Mouse (Mus musculus): Measurements from ENCODE around the gene S100a11. TPM values are rescaled to one million over a fixed set of nuclear protein-coding genes. Genes with fewer than 3 reads are reported as not detected.

Gene S100a11
- polyA plus RNA-seq, 1 experiment from 2014 or later, result 410 TPM

DNA sequence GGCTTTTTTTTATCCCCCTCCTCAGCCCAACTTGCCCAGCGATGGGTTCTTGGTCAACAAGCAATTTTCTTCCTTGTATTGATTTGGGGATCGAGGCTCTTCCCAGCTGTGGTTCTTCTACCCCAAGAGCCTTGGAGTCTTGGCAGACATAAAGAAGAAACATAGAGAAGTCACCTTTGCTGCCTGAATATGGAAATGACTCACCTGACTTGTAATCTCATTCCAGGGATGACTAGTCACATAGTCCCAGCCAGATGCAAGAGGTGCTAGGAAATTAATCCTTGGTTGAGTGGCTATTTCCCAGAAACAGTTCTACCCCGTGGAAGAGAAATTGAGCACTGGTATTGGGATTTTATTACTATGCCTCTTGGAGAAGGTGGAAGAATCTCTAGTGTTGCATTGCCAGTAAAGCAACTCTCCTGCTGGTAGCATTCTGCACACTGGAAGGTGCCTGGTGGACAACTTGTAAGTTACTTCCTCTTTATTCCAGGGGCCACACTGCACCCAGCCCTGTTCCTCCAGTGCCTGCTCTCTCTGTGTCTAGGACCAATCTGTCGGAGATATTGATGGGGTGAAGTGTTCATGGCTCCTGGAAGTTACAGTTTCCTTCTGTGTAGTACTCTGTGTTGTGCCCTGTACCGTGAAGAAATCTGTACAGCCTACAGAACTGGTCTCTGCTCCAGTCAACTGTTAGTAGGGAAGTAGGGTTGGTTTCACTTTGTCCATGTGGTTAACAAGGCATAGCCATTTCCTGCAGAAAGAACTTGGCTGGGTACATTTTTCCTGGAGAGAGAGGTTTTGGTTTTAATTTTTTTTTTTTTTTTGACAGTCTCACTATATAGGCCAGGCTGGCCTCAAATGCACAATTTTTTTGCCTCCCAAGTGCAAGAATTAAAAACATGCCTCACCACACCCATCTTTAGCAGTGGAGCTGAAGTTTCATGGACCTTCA, 31.9 kb downstream of the S100a11 start:
- Histone ChIP-seq H3K36me3 (ENCODE audit: control insufficient read depth, insufficient read depth, low read length) (no peaks in the 10 kb centered on the region), H3K27ac (replicated peaks; ENCODE audit: low read depth, low read length) (no peak overlapping the region), H3K27me3 (ENCODE audit: control insufficient read depth, insufficient read depth, low read length) (no peaks in the 10 kb centered on the region), H3K9me3 (ENCODE audit: control insufficient read depth, low read length) (no peaks in the 10 kb centered on the region), H3K4me3 (ENCODE audit: low read depth, low read length) (no peak overlapping the region), H3K9ac (ENCODE audit: low read length) (no peak overlapping the region), H3K4me2 (ENCODE audit: low read depth, severe bottlenecking) (no peak overlapping the region), H3K4me1 (ENCODE audit: control insufficient read depth, insufficient read depth, low read length) (no peaks in the 10 kb centered on the region)
- WGBS, result 83% methylated on average over 5 of the region's 5 CpGs
- no peak for ATAC-seq (ENCODE audit: insufficient number of reproducible peaks, low FRiP score, low TSS enrichment, low read depth)
- no peak for DNase-seq (ENCODE audit: low spot score)

DNA sequence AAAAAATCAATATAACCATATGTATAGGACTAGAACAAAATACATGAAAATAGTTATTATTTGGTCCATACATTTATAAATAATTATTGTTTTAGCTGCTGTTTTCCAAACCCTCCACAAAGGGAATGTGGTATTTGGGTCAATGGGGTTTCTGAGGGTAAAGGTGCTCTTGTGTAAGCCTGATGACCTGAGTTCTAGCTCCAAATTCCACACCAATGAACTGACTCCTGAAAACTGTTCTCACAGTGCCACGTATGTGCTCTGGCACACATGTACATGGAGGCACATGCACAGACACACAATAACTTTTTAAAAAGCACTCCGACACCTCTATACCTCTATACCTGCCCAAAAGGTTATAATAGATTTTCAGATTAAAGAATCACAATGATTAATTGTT, 33.0 kb downstream of the S100a11 start:
- no peak for ATAC-seq (ENCODE audit: insufficient number of reproducible peaks, low FRiP score, low TSS enrichment, low read depth)
- Histone ChIP-seq H3K36me3 (ENCODE audit: control insufficient read depth, insufficient read depth, low read length) (no peaks in the 10 kb centered on the region), H3K4me3 (ENCODE audit: low read depth, low read length) (no peak overlapping the region), H3K27ac (replicated peaks; ENCODE audit: low read depth, low read length) (no peak overlapping the region), H3K27me3 (ENCODE audit: control insufficient read depth, insufficient read depth, low read length) (no peaks in the 10 kb centered on the region), H3K4me2 (ENCODE audit: low read depth, severe bottlenecking) (no peak overlapping the region), H3K9ac (ENCODE audit: low read length) (no peak overlapping the region), H3K9me3 (ENCODE audit: control insufficient read depth, low read length) (no peaks in the 10 kb centered on the region), H3K4me1 (ENCODE audit: control insufficient read depth, insufficient read depth, low read length) (no peaks in the 10 kb centered on the region)
- WGBS, result 90% methylated on average over 2 of the region's 2 CpGs
- DNase-seq (ENCODE audit: low spot score), result no peak

DNA sequence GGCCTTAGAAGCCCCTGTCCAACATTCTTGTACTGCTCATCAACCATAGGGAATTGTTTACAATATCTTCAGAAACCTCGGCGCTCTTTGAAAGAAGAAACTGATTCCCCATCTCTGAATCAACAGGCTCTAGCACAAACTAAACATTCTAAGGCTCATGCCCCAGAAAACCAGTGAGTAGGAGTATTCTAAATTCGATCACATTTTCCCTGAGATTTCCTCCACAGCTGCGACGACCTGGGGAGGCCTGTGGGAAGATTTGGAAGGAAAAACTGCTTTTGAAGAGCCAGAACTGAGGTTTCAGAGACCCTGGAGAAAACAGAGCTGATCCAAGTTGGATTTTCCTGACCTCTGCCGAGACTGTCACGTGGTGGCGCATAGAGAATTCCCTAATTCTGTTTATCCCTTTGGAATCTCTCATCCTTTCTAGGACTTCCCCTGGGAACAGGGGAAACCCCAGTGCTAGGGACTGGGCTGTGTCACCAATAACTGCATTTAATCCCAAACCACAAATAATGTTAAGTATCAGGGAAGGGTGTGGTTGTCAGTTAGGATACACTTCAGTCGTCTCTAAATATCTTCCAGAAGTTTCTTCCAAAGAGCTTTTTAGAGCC, 33.6 kb downstream of the S100a11 start:
- ATAC-seq (ENCODE audit: insufficient number of reproducible peaks, low FRiP score, low TSS enrichment, low read depth) (no peak), DNase-seq (ENCODE audit: low spot score) (no peak)
- WGBS, result 75% methylated on average over 9 of the region's 9 CpGs
- Histone ChIP-seq H3K4me1 (ENCODE audit: control insufficient read depth, insufficient read depth, low read length) (no peaks in the 10 kb centered on the region), H3K4me2 (ENCODE audit: low read depth, severe bottlenecking) (no peak overlapping the region), H3K9ac (ENCODE audit: low read length) (no peak overlapping the region), H3K36me3 (ENCODE audit: control insufficient read depth, insufficient read depth, low read length) (no peaks in the 10 kb centered on the region), H3K27me3 (ENCODE audit: control insufficient read depth, insufficient read depth, low read length) (no peaks in the 10 kb centered on the region), H3K9me3 (ENCODE audit: control insufficient read depth, low read length) (no peaks in the 10 kb centered on the region), H3K27ac (replicated peaks; ENCODE audit: low read depth, low read length) (no peak overlapping the region), H3K4me3 (ENCODE audit: low read depth, low read length) (no peak overlapping the region)

- H3K4me1 ChIP-seq (ENCODE audit: control insufficient read depth, insufficient read depth, low read length), result no peaks in the 10 kb centered on the region
- H3K27me3 ChIP-seq (ENCODE audit: control insufficient read depth, insufficient read depth, low read length), result no peaks in the 10 kb centered on the region
- no peaks in the 10 kb centered on the region for H3K9me3 ChIP-seq (ENCODE audit: control insufficient read depth, low read length)
- peak overlapping the region; percentile 7; the same call in 1 of the 2 replicates for H3K9ac ChIP-seq (ENCODE audit: low read length)
- H3K36me3 ChIP-seq (ENCODE audit: control insufficient read depth, insufficient read depth, low read length), result no peaks in the 10 kb centered on the region
- ATAC-seq (ENCODE audit: insufficient number of reproducible peaks, low FRiP score, low TSS enrichment, low read depth), result 0 out of 2 replicates have a peak, but pooled peaks have one; percentile 14
- 19% methylated on average over 13 of the region's 13 CpGs for WGBS
- peak; percentile 34 for DNase-seq (ENCODE audit: low spot score)
- H3K27ac ChIP-seq (replicated peaks; ENCODE audit: low read depth, low read length), result no peak overlapping the region
- H3K4me2 ChIP-seq (ENCODE audit: low read depth, severe bottlenecking), result peak overlapping the region; percentile 88
- peak overlapping the region; percentile 49 for H3K4me3 ChIP-seq (ENCODE audit: low read depth, low read length)
Observed at GRCm38 (mm10) chr3:93554379-93554980, 34.2 kb downstream of the S100a11 start.

GRCm38 (mm10) chr3:93554981-93555877, 34.9 kb downstream of the S100a11 start, which contains the start of gene S100a10:
TSS of gene S100a10 (plus strand) at chr3:93555080.
- H3K27ac ChIP-seq (replicated peaks; ENCODE audit: low read depth, low read length), result no peak within 1 kb of the TSS
- peak within 1 kb of the TSS; percentile 72 for H3K9ac ChIP-seq (ENCODE audit: low read length)
- H3K36me3 ChIP-seq (ENCODE audit: control insufficient read depth, insufficient read depth, low read length), result no peaks in the 10 kb centered on the region
- H3K9me3 ChIP-seq (ENCODE audit: control insufficient read depth, low read length), result no peaks in the 10 kb centered on the region
- DNase-seq (ENCODE audit: low spot score) (peak; percentile 62), ATAC-seq (ENCODE audit: insufficient number of reproducible peaks, low FRiP score, low TSS enrichment, low read depth) (peak; percentile 79)
- H3K27me3 ChIP-seq (ENCODE audit: control insufficient read depth, insufficient read depth, low read length), result no peaks in the 10 kb centered on the region
- peak within 1 kb of the TSS; percentile 49 for H3K4me3 ChIP-seq (ENCODE audit: low read depth, low read length)
- H3K4me1 ChIP-seq (ENCODE audit: control insufficient read depth, insufficient read depth, low read length), result no peaks in the 10 kb centered on the region
- WGBS, result 2% methylated on average over 37 of the region's 39 CpGs
- peak within 1 kb of the TSS; percentile 88 for H3K4me2 ChIP-seq (ENCODE audit: low read depth, severe bottlenecking)

DNA sequence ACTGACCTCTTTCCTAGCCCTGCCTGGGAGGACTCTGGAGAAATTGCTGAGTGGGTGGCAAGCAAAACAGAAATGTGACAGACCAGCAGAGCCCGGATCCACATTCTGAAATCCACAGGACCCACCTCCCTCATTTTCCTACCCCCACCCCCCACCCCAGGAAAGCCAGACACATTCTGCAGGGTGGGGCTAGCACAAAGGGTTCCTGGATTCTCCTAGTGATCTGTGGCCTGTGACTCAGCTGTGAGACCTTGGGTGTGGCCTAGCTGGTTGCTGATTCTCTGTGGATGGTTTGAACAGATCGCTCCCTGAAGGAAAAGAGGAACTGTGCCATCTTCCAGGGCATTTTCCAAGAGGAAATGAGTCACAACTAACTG, 35.6 kb downstream of the S100a11 start:
- no peaks in the 10 kb centered on the region for H3K9me3 ChIP-seq (ENCODE audit: control insufficient read depth, low read length)
- H3K27me3 ChIP-seq (ENCODE audit: control insufficient read depth, insufficient read depth, low read length), result no peaks in the 10 kb centered on the region
- H3K36me3 ChIP-seq (ENCODE audit: control insufficient read depth, insufficient read depth, low read length), result no peaks in the 10 kb centered on the region
- ATAC-seq (ENCODE audit: insufficient number of reproducible peaks, low FRiP score, low TSS enrichment, low read depth) (0 out of 2 replicates have a peak, but pooled peaks have one; percentile 22), DNase-seq (ENCODE audit: low spot score) (no peak)
- H3K27ac ChIP-seq (replicated peaks; ENCODE audit: low read depth, low read length), result no peak overlapping the region
- no peaks in the 10 kb centered on the region for H3K4me1 ChIP-seq (ENCODE audit: control insufficient read depth, insufficient read depth, low read length)
- H3K4me3 ChIP-seq (ENCODE audit: low read depth, low read length), result no peak overlapping the region; the same call in 1 of the 2 replicates
- peak overlapping the region; percentile 88 for H3K4me2 ChIP-seq (ENCODE audit: low read depth, severe bottlenecking)
- H3K9ac ChIP-seq (ENCODE audit: low read length), result no peak overlapping the region
- 30% methylated on average over 2 of the region's 2 CpGs for WGBS

- H3K36me3 ChIP-seq (ENCODE audit: control insufficient read depth, insufficient read depth, low read length), result no peaks in the 10 kb centered on the region
- no peak overlapping the region for H3K27ac ChIP-seq (replicated peaks; ENCODE audit: low read depth, low read length)
- H3K4me2 ChIP-seq (ENCODE audit: low read depth, severe bottlenecking), result no peak overlapping the region
- ATAC-seq (ENCODE audit: insufficient number of reproducible peaks, low FRiP score, low TSS enrichment, low read depth) (no peak), DNase-seq (ENCODE audit: low spot score) (no peak)
- WGBS, result 83% methylated on average over 1 of the region's 1 CpGs
- no peaks in the 10 kb centered on the region for H3K27me3 ChIP-seq (ENCODE audit: control insufficient read depth, insufficient read depth, low read length)
- H3K9ac ChIP-seq (ENCODE audit: low read length), result no peak overlapping the region
- no peaks in the 10 kb centered on the region for H3K4me1 ChIP-seq (ENCODE audit: control insufficient read depth, insufficient read depth, low read length)
- H3K9me3 ChIP-seq (ENCODE audit: control insufficient read depth, low read length), result no peaks in the 10 kb centered on the region
- no peak overlapping the region for H3K4me3 ChIP-seq (ENCODE audit: low read depth, low read length)
Observed at GRCm38 (mm10) chr3:93556599-93556998, 36.3 kb downstream of the S100a11 start.
